Mouse (Mus musculus) forebrain, embryonic 14.5 days (tissue): ENCODE results near the gene Sarnp. TPM values are rescaled to one million over a fixed set of nuclear protein-coding genes. Genes with fewer than 3 reads are reported as not detected.

ENCODE experiments used
- ATAC-seq: fragments of 200-750 bp; cut with Nextera tagmentation; 2 replicates; pipeline ENCODE4 v1.8.0; 2017; ENCODE audit warnings: mild to moderate bottlenecking, moderate library complexity
- DNase-seq: peaks from one replicate; pipeline ENCODE4 v3.0.0-alpha.2; 2015; ENCODE audit warnings: low spot score
- H3K27ac ChIP-seq: fragments of 300-500 bp; sonication (generic); 2 replicates; pipeline ENCODE4 v1.5.1; 2014; ENCODE audit warnings: low read depth, mild to moderate bottlenecking, control low read depth, low read length, moderate library complexity
- H3K27me3 ChIP-seq: fragments of 300-500 bp; sonication (generic); replicated peaks from 2 replicates; pipeline ENCODE4 v1.6.1; 2014; ENCODE audit warnings: low read length, control low read depth, mixed read lengths; ENCODE audit not compliant: control insufficient read depth, insufficient read depth
- H3K36me3 ChIP-seq: fragments of 300-500 bp; sonication (generic); 2 replicates; pipeline ENCODE4 v1.6.1; 2014; ENCODE audit warnings: low read length, control low read depth; ENCODE audit not compliant: control insufficient read depth, insufficient read depth
- H3K4me1 ChIP-seq: fragments of 300-500 bp; sonication (generic); 2 replicates; pipeline ENCODE4 v1.6.1; 2014; ENCODE audit warnings: antibody characterized with exemption, low read length, control low read depth; ENCODE audit not compliant: control insufficient read depth, insufficient read depth
- H3K4me2 ChIP-seq: fragments of 300-500 bp; sonication (generic); 2 replicates; pipeline ENCODE4 v1.6.1; 2014; ENCODE audit warnings: mild to moderate bottlenecking, control low read depth, low read length
- H3K4me3 ChIP-seq: fragments of 300-500 bp; sonication (generic); 2 replicates; pipeline ENCODE4 v1.5.1; 2014; ENCODE audit warnings: low read depth, low read length, control low read depth
- H3K9ac ChIP-seq: fragments of 300-500 bp; sonication (generic); 2 replicates; pipeline ENCODE4 v1.6.1; 2014; ENCODE audit warnings: mild to moderate bottlenecking, low read length, control low read depth, moderate library complexity
- H3K9me3 ChIP-seq: fragments of 300-500 bp; sonication (generic); replicated peaks from 2 replicates; pipeline ENCODE4 v1.6.1; 2016; ENCODE audit warnings: low read length, control low read depth, mixed read lengths; ENCODE audit not compliant: control insufficient read depth
- WGBS: fragments of 180-500 bp; shearing (Covaris S2); extraction: QIAGEN DNeasy Blood & Tissue Kit; methylation state at CpG from one replicate; pipeline ENCODE4 v1.1.7; 2014; 5-methylcytosine and 5-hydroxymethylcytosine counted together
- polyA plus RNA-seq: library from polyadenylated mRNA; unstranded; fragments of >200 nt; fragmentation: Nextera tagmentation; extraction: Ambion mirVana; gene quantifications from 2 replicates; pipeline ENCODE4 v1.2.1, GENCODE M21; 2014

Sarnp gene
- polyA plus RNA-seq, 1 experiment from 2014 or later: 218 TPM

GRCm38 (mm10) chr10:128891296-128892094 is 74.4 kb downstream of the Sarnp start, which contains the start of gene Gdf11:
Gene Gdf11 (minus strand): TSS chr10:128891718.
- 4% methylated on average over 52 of the region's 89 CpGs for WGBS
- Histone ChIP-seq H3K27me3 (peaks cover 6% of the 10 kb centered on the region), H3K4me1 (peaks cover 20% of the 10 kb centered on the region), H3K9me3 (no peaks in the 10 kb centered on the region), H3K4me3 (peak within 1 kb of the TSS; percentile 65), H3K27ac (peak within 1 kb of the TSS; percentile 95), H3K4me2 (peak within 1 kb of the TSS; percentile 88), H3K36me3 (peaks cover 12% of the 10 kb centered on the region; the same call in 1 of the 2 replicates), H3K9ac (peak within 1 kb of the TSS; percentile 83)
- ATAC-seq (peak; percentile 89), DNase-seq (peak; percentile 94)

DNA sequence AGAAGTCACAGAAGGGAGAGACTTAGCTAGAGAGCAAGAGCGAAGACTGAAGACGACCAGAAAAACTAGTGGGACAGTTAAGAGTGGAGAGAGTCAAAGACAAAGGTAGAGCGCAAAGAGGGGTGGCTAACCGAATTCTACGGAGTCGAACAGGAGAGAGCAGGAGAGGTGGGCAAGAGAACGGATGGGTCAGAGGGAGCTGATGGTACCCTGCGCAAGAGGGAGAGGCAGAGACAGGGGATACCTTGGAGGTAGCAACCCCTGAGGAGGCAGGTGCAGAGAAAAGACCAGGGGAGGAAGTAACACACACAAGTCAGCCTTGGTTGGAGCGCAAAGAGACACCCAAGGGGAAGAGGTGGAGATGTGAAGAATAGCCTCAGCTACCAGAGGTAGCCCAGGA is 75.1 kb downstream of the Sarnp start:
- peaks cover 6% of the 10 kb centered on the region; the same call in 1 of the 2 replicates for H3K36me3 ChIP-seq
- ATAC-seq: peak; percentile 21
- H3K4me1 ChIP-seq: peaks cover 20% of the 10 kb centered on the region
- H3K4me2 ChIP-seq: peak overlapping the region; percentile 88
- no peak for DNase-seq
- WGBS: 4% methylated on average over 9 of the region's 9 CpGs
- peaks cover 6% of the 10 kb centered on the region for H3K27me3 ChIP-seq
- H3K9ac ChIP-seq: peak overlapping the region; percentile 83
- H3K4me3 ChIP-seq: peak overlapping the region; percentile 65
- peak overlapping the region; percentile 95 for H3K27ac ChIP-seq
- H3K9me3 ChIP-seq: no peaks in the 10 kb centered on the region

DNA sequence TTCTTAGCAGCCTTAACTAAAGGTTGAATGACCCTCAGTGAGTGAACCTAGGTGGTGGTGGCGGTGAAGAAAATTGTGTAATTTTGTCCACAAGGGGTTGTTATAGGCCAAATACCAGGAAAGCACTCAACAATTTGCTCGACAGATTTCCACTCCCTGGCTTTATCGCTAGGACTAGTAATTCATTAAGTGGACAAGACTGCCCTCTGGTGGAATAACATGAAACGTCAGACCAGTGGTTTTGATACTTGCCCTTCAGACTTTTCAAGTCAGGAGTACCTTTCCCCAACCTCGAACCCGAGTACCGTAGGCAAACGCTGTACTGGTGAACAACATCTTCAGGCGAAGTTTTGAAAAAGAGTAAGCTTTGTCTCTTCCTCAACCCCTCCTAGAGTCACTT is 78.3 kb downstream of the Sarnp start:
- peaks cover 8% of the 10 kb centered on the region; the same call in 1 of the 2 replicates for H3K4me1 ChIP-seq
- no peaks in the 10 kb centered on the region for H3K9me3 ChIP-seq
- H3K27ac ChIP-seq: no peak overlapping the region
- peak overlapping the region; percentile 32 for H3K4me2 ChIP-seq
- H3K4me3 ChIP-seq: no peak overlapping the region
- peak; percentile 95 for DNase-seq
- no peak overlapping the region for H3K9ac ChIP-seq
- peaks cover 6% of the 10 kb centered on the region for H3K27me3 ChIP-seq
- WGBS: under 1% methylated on average over 9 of the region's 9 CpGs
- H3K36me3 ChIP-seq: no peaks in the 10 kb centered on the region
- 0 out of 2 replicates have a peak, but pooled peaks have one; percentile 2 for ATAC-seq

- peaks cover 6% of the 10 kb centered on the region for H3K27me3 ChIP-seq
- no peaks in the 10 kb centered on the region for H3K36me3 ChIP-seq
- 0 out of 2 replicates have a peak overlapping the region, but pooled peaks have one; percentile 4 for H3K9ac ChIP-seq
- 3% methylated on average over 17 of the region's 17 CpGs for WGBS
- H3K4me3 ChIP-seq: no peak overlapping the region
- H3K4me1 ChIP-seq: peaks cover 8% of the 10 kb centered on the region; the same call in 1 of the 2 replicates
- DNase-seq: peak; percentile 68
- ATAC-seq: 0 out of 2 replicates have a peak, but pooled peaks have one; percentile 11
- no peaks in the 10 kb centered on the region for H3K9me3 ChIP-seq
- no peak overlapping the region for H3K27ac ChIP-seq
- peak overlapping the region; percentile 32 for H3K4me2 ChIP-seq
These were observed 79.0 kb downstream of the Sarnp start for GRCm38 (mm10) chr10:128895952-128896693.

- ATAC-seq (no peak), DNase-seq (no peak)
- H3K9ac ChIP-seq: no peak overlapping the region
- H3K27me3 ChIP-seq: peaks cover 6% of the 10 kb centered on the region
- H3K4me2 ChIP-seq: no peak overlapping the region
- H3K9me3 ChIP-seq: no peaks in the 10 kb centered on the region
- H3K36me3 ChIP-seq: no peaks in the 10 kb centered on the region
- peaks cover 8% of the 10 kb centered on the region; the same call in 1 of the 2 replicates for H3K4me1 ChIP-seq
- 36% methylated on average over 1 of the region's 1 CpGs for WGBS
- H3K4me3 ChIP-seq: no peak overlapping the region
- no peak overlapping the region for H3K27ac ChIP-seq
These were observed 79.7 kb downstream of the Sarnp start for GRCm38 (mm10) chr10:128896807-128897206.

GRCm38 (mm10) chr10:128897501-128897900 is 80.4 kb downstream of the Sarnp start:
- ATAC-seq: peak; percentile 32; the same call in 1 of the 2 replicates

DNA sequence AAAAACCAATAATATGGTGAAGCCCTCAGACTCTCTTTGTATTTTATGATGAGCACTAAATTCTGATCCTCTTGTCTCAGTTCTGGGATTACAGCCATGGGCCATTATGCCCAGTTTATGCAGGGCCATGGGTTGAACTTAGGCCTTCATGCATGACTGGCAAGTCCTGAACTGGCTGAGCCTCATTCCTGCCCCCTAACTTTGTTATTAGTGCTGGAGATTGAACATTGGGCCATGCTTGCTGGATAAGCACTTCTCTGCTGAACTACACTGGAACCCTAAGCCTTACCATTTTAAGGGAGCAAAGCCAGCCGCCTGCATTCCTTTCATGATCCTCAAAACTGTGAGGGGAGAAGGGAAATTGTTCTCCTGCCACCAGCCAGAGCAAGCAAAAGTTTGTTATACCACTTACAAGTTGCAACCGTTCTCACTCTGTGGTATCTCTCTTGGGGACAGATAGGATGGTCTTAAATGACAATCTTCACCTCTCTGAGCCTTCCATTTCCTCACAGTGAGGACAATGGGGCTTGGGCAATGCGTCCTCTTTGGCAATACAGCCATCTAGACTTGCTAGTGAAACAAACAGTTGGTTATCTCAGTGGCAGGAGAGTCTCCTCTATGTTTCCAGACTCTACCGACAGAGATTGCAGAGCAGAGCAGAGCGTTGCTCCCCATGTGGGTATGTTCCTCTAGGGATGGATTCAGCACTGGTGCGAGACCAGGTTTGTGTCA is 82.8 kb downstream of the Sarnp start:
- no peak overlapping the region for H3K4me3 ChIP-seq
- ATAC-seq (no peak), DNase-seq (no peak)
- no peak overlapping the region for H3K27ac ChIP-seq
- H3K36me3 ChIP-seq: no peaks in the 10 kb centered on the region
- 80% methylated on average over 6 of the region's 6 CpGs for WGBS
- H3K9me3 ChIP-seq: no peaks in the 10 kb centered on the region
- H3K4me1 ChIP-seq: peaks cover 3% of the 10 kb centered on the region; the same call in 1 of the 2 replicates
- H3K27me3 ChIP-seq: peaks cover 6% of the 10 kb centered on the region
- H3K9ac ChIP-seq: no peak overlapping the region
- H3K4me2 ChIP-seq: no peak overlapping the region

More at GRCm38 (mm10) chr10:128897501-128897900, 80.4 kb downstream of the Sarnp start:
- peak; percentile 79 for DNase-seq
- H3K9ac ChIP-seq: no peak overlapping the region
- peaks cover 8% of the 10 kb centered on the region; the same call in 1 of the 2 replicates for H3K4me1 ChIP-seq
- peaks cover 6% of the 10 kb centered on the region for H3K27me3 ChIP-seq
- H3K36me3 ChIP-seq: no peaks in the 10 kb centered on the region
- WGBS: 13% methylated on average over 1 of the region's 1 CpGs
- H3K27ac ChIP-seq: peak overlapping the region; percentile 1; the same call in 1 of the 2 replicates
- H3K4me3 ChIP-seq: no peak overlapping the region
- no peak overlapping the region for H3K4me2 ChIP-seq
- H3K9me3 ChIP-seq: no peaks in the 10 kb centered on the region

- 80% methylated on average over 3 of the region's 3 CpGs for WGBS
- Histone ChIP-seq H3K4me2 (no peak within 1 kb of the TSS), H3K4me1 (peaks cover 3% of the 10 kb centered on the region; the same call in 1 of the 2 replicates), H3K36me3 (no peaks in the 10 kb centered on the region), H3K27ac (no peak within 1 kb of the TSS), H3K9ac (no peak within 1 kb of the TSS), H3K9me3 (no peaks in the 10 kb centered on the region), H3K27me3 (peaks cover 4% of the 10 kb centered on the region), H3K4me3 (no peak within 1 kb of the TSS)
- DNase-seq: no peak
- no peak for ATAC-seq
These were observed 83.6 kb downstream of the Sarnp start, which contains the start of gene Cd63 for GRCm38 (mm10) chr10:128900698-128901097. Gene Cd63 (plus strand): TSS chr10:128900989.
